Mouse (Mus musculus) lung, postnatal 0 days (tissue): ENCODE results near the gene Fnip2.

Source experiments
- CTCF ChIP-seq: IDR thresholded peaks from 2 replicates; pipeline ENCODE4 v1.5.1; 2016; ENCODE audit warnings: antibody characterized with exemption, mild to moderate bottlenecking
- EP300 ChIP-seq: IDR thresholded peaks from 2 replicates; pipeline ENCODE4 v1.6.1; 2016; ENCODE audit warnings: antibody characterized with exemption, mild to moderate bottlenecking, control low read depth

DNA sequence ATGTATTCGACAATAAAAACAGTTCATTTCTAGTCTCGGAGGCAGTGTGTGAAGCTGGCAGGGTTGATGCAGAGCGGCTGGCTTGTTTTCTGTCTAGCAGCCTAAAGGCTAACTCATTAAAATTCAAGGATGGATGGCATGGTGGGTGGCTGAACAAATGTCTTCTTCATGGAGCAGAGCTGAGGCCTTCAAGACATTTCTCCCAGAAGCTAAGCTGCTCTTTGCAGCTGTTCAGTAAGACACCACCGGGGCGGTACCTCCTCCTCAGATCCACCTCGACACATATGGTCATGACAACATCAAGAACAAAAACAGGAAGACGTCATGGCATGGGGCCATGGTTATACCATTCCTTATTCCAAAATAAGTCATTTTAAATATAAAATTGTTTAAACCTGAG lies 131.4 kb downstream of the Fnip2 start:
- TF ChIP-seq CTCF = no peak
- TF ChIP-seq EP300 = no peak
